Mouse (Mus musculus) R1 (cell line): Measurements from ENCODE around the gene Sema3c.
"Not testable (repeated sequence)": the region's sequence is repeated elsewhere in the genome, so short reads cannot be mapped to it uniquely, and the experiment has no call there.

Source experiments
- DNase-seq: peaks from one replicate; pipeline ENCODE4 v3.0.0-alpha.2; 2018; ENCODE audit warnings: low read depth, low spot score

Sema3c gene

DNA sequence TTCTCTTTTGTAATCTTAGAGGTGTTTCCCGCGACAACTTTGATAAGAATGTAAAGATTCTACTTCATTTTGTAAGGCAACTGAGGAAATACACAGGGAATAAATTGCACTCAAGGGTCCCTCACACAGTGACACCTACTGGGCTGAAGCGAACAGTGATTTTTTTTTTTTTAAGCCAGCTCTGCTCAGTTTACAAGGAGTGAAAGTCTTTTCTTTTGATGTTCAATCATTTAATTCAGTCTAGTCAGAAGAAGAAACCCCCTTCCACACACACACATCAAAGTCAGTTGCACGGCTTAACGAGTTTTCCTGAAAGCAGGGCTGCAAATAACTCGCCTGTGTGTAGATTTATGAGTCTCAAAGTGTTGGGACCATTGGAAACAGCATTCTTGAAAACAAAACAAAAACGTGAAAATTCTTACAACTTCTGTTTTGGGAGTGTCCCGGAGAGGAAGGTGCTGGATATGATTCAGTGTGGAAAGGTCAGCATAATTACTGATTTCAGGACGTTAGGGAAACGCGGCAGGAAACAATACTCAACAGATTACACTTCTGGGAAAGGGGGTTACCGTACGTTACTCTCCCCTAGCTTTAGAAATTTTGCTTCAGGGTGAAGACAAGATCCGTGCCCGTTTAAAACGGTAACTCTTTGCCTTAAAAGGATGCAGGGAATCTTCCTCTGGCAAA lies at the start of gene Sema3c:
Sema3c (plus strand) TSS at position 588 of the 687 bp plus-strand sequence.
- peak; percentile 34 for DNase-seq

DNA sequence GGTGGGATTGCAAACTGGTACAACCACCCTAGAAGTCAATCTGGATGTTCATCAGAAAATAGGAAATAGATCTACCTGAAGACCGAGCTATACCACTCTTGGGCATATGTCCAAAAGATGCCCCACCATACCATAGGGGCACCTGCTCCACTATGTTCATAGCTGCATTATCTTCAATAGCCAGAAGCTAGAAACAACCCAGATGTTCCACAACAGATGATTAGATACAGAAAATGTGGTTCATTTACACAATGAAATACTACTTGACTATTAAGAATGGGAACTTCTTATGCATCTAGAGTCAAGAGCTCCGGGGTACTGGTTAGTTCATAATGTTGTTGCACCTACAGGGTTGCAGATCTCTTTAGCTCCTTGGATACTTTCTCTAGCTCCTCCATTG lies 42.9 kb upstream of the Sema3c start:
- not testable (repeated sequence) for DNase-seq

DNA sequence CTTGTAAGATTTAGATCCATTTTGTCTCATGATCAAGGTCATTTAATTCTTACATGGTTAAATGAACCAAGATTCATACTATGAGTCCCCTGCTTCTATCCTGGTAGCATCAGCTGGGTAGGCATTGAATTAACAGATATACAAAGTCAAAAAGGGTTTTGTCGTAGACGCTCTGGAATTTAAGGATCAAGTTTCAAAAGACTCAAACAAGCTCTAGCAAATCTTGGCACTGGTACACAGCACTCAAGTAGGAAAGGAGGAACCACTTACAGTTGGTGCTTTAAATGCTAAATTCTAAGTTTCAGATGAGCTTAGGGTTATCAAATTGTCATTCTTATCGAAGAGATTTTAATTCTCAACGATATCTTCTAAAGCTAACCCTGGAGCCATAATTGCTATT lies 30.9 kb upstream of the Sema3c start:
- DNase-seq = no peak

DNA sequence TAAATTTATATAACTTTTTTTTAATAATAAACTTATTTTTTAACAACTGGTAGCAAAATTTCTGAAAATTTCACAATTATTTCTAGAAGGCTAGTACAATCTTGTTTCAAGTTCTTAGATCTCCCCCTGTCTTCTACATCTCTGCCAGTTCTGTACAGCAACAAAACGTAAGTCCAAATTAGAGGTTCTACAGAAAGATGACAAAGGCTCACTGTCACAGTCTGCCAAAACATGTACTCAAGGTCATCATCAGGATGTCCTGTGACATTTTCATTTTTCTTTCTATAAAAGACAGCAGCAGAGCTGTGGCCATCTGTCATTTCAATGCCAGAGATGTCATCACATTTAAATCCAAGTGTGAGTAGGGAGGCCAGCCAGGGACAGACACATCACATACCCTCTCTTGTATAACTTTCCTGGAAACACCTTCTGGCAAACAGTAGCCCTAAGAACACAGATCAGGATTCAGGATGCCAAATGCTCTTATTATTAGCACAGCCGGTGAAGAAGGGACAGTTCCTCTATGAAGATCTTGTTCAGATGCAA lies 29.1 kb upstream of the Sema3c start:
- DNase-seq = no peak

DNA sequence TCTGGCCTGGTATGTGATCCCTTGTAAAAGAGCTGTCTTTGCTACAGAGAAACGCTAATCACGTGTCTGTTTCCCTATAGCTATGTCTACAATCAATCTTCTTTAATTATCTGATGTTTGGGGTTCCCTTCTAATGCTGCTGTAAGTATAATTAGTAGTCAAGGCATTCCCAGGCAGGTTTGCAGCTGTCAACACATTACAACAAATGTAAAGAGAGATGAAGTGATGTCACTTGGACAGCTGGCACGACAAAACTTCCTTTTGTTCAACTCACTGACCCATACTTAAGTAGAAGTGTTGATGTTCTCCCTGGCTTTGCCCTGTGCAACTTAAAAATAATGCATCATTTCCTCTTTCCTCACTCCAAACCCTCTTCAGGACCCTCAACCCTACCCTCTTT lies 22.4 kb upstream of the Sema3c start:
- DNase-seq = no peak

DNA sequence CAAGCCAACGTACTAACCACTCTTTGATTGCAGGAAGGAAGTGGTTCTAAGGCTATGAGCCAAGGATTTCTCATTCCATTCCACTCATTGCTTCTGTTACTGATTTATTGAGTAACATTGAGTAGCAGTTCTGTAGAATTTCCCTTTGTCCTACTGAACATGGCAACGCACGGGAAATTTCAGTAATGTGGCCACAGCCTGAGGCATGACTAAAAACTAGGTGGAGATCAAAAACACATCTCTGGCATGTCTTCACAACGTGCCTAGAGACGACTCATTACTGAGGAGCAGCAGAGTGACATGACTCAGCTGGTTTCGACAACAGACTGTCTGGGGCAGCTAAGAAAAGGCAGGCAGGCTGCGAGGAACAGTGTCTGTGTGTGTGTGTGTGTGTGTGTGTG lies 18.0 kb upstream of the Sema3c start:
- no peak for DNase-seq

DNA sequence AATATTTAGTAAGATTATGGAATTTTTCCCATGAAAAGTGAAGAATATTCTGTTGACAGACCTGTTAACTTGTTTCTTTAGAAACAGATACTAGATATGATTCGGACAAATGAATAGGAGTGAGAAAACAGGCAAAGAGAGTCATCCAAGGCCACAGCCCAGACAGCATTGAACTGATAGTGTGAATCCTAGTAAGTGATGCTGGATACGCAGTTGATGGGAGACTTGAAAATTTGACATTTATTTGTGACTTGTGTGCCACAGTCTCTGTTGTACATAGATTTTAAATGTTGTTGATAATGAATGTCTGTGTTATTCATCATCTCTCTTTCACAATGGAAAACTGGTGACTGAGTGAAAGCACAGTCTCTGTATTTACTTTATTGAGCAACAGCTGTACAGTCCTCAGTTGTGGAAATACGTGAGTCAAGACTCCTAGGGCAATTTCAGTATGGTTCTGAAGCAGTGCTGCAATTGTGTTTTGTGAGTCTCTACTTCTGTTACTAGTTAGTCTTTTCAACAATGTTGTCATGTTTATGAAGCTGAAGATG lies 17.3 kb upstream of the Sema3c start:
- no peak for DNase-seq

DNA sequence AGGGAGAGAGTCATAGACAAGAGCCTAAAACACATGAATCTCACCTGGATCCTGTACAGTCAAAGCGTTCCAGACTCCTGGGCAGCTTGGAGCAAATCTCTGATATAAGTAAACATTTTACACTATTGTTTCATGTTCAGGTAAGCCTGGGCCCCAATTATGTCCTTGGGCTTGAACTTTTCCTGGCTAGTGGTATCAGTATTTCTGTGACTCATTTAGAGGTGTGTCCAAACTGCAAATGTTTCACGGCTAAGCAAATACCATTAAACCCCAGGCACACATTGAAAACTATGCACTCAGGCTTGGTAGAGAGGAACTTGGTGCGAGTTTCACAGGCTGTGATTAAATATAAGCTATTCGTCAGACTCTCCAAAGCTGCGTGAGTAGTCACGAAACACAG lies 2.5 kb upstream of the Sema3c start:
- DNase-seq = no peak

DNA sequence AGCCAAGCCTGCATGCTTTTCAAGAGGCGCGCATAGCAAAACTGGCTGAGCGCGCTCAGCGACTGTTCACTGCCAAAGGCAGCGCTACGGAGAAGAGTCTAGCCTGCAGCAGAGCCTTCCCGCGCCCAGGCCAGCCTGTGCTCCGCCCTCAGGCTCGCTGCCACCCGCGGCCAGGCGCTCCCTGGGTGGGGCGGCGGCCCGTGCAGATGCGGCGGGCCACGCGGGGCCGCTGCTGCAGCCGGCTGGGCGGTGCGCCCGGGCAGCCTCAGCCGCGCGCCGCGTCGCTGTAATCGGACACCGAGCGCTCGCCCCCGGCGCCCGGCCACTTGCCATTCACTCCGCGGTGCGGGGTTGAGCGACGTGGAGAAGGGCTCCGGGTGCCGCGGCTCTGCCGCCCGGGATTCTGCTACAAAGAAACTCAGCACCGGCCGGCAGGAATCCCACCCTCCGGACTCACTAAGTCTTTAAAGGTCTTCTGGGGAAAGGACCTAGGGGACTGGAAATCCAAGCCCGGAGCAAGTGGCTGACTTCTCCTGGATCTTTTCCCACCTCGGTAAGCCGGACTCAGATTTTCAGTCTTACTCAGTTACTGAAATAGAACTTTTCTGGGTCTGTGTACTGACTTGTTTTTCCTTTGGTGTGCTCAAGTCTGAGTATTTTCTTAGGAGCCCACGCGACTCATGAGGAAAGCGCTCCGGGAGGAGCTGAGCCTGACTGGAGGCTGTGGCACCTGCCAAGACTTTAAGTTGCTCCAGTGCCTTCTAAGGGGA lies 517 bp downstream of the Sema3c start:
- peak; percentile 69 for DNase-seq

DNA sequence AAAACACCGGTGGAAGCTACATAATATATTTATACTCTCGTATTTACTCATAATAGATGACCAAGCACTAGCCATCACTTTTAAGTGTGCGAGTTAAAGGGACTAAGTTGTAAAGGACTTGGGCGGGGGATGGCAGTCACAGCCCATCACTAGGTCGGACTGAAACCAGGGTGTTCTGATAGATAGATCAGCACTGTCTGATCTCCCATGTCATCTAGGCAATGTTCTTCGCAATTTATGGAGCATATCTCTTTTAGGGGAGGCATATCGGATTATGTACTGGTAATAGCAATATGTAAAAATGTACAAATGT lies 1.1 kb downstream of the Sema3c start:
- DNase-seq = no peak

DNA sequence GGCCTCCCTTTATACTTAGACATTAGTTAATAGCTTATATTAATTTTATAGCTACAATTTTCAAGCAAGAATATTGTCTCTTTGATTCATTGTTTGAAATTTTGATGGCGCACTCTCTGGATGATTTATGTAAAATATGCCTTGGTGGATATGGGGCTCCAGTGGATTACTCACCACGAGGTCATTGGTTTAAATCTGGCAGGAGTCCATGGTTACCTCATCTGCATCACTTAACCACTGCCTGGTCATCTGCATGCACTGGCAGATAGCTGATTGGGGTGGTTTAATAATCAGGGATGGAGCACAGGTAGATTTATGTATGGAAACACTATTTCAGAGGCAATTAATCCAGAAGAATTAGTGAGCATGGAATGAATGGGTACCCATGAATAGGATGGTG lies 2.0 kb downstream of the Sema3c start:
- DNase-seq = no peak

DNA sequence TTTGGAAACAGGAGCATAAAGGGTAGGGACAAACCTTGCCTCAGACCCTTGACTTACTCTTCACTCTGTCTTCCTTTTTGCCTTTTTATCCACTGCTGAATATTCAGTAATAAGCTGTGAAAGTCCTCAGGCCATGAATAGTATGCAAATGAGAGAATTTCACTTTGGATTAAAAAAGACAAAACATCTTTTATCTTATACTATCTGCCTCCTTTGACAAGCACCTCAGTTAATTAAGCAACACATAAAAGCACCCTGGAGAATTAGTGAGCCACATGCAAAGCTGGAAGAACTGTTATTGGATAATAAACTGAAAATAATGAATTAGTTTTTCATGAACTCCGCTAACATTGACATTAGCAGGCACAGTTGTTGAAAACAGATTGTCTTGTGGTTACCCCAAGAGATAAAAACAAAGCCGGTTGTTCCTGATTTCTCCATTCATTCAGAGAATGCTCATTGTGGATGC lies 8.0 kb downstream of the Sema3c start:
- no peak for DNase-seq

DNA sequence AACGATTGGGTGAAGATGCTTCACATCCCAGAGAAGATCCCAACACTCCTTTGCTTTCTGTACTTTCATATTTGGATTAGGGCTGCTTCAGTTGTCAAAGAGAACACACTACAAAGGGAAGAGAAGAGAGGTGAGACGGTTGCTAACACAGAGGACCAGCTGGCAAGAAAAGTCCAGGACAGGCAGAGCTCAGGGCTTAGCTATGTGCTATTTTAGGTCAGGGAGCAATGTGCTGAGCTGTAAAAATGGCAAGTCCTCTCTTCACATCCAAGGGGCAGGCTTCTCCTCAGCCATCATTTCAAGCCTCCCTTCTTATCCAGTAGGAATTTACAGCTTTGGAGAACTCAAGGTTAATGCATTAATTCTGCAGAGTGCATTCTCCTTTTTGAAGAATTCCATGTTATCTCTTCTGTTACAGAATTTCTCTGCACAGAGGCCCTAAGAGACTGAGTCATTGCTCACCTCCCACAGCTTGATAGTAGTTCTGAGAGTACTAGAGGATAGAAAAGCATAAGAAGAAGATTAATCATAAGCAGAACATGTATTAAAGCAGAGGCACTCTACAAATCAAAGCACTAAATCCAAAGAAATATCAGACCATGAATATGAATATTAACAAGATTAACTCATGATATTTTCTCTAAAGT lies 10.3 kb downstream of the Sema3c start:
- no peak for DNase-seq

DNA sequence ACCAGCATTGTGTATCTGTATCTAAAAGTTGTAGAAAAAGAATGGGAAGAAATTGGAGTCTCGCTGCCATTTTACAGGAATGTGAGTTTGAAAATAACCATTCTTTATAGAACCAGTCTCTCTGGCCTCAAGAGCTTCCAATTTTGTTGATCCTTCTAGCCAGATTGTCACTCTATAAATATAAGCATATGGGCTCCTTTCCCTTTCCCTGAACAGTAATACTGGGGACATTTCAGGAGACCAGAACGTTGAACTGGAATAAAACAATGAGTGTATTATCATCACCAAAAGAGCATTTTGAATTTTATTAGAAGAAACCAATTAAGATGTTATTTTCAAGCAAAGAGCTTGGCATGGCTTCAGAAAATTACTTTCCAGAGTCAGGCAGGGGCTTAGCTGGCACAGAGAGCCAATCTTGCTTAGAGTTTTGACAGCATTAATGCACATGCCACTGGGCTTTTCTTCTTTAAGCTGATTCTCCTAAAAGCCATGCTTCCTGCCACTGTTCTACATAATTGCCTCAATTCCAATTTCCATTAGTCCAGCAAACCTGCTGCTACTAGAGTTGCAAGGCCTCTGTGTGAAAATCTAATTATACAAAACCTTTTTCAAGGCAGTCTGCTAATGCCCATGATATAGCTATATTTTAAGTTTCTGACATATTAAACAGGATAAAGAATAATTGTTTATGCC lies 12.6 kb downstream of the Sema3c start:
- DNase-seq = no peak

DNA sequence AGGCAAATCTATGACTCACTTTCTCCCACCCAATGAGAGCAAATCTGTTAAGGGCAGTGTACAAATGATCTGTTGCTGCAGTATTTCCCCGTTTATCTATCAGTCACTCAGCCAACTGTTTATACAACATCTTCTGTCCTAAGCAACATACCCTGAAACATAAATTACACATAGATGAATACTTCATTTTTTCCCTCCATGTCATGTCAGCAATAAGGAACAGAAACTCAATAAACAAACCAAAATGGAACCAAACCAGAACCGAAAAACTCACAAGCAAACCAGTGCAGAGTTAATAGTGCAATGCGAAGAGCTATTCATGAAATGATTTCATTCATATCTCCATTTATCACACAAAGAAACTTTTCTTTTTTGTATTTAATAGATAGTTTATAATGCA lies 17.8 kb downstream of the Sema3c start:
- DNase-seq = no peak

DNA sequence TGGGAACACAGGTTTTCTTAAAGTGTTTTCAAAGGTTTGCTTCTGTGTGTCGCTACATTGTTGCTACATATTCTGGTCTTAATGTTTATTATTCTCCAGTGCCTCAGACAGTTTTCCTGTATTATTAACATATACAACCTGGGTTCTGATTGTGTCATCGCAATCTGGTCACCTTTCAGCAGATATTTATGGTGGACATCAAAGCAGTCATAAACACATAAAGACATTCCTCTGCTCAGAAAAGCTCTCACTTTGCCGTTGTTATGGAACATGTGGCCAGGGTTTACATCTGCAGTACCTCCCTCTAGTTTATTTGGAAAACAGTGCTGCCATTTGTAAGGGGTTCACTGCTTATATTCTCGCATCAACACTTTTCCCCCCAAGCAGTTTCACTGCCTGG lies 27.6 kb downstream of the Sema3c start:
- DNase-seq = no peak

DNA sequence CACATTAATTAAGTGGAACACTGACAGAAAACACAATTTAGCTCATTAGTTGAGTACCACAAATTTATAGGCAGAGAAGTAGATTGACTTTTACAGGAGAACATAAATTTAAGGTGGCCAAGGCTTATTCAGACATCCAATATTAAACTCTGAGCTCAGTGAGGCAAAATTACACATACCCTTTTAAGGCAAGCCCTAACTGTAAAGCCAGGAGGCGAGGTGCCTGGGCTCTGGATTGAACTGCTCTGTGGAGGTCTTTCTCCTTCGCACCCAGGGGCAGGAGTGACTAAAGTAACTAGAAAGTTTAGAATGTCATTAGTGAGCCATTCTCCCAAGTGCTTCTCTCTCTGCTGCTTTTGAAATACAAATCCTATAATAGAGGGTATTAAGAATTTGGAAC lies 46.5 kb downstream of the Sema3c start:
- no peak for DNase-seq

DNA sequence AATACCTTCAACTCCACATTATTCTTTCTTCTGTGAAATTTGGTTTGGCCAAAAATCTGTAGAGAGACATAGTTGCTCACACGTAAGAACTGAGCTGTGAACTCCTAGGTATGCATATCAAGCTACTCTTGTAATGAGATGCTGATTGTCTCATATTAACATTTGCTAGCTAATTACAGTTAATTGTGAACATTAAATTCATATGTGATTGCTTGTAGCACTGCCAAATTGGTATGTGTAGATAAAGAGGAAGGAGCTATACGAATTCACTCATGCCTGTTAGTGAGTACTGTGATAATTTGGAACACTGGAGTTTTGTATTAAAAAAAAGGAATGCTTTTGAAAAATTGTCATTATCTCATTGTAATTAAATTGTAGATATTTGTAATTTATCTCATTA lies 48.5 kb downstream of the Sema3c start:
- DNase-seq = no peak

DNA sequence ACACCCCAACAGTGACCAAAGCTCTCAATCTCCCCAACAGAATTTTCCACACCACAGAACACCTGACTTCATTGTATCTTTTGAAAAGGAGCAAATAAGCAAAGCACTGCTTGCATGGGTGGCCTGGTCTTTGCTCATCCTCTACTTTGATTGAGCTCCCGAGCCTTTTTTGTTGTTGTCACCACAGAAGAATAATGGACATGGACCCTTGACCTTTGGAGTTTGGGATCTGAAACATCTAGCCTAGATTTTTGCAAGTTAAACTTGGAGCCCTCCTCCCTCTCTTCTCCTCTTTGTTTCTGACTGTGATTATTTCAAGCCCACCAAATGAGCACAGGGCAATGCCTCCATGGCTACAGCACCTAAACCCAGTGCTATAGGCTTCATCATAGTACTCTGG lies 54.5 kb downstream of the Sema3c start:
- DNase-seq = no peak

DNA sequence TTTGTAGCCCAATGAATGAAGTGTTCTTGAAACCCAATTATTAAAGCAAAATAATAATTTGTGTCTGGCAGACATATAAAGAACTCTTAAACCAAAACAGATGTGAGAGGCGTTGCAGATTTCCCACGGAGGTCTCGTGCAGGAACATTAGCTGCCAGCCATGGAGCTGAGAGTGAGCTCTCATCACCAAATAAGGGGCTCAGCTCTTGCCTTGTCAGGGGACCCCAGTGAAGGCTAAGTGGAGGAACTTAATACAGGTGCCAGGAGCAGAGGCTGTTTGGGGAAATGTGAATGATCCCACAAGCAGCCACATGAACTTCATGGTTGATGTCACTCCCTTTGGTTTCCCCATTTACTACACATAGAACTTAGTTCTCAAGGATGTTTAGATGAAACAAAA lies 55.5 kb downstream of the Sema3c start:
- DNase-seq = no peak

DNA sequence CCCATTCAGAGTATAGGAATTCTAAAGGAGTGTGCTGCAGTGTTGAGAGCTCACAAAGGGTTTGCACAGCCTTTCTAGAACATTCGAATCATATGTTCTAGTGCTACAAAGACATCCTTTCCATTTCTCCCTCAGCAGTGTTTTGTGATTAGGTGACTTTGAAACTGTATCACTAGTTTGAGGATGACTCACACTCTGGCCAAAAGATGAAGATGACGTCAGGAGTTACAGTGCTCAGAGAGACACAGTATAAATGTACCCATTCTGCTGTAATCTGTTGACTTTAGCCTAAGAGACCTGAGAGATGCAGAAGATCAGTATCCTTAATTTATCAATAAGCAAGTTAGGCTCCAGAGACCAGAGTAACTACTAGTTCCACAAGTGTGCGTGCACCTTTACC lies 65.4 kb downstream of the Sema3c start:
- DNase-seq = no peak
